Mouse (Mus musculus): ENCODE measurements around the gene Zfp788.
"Not testable (repeated sequence)": the region's sequence is repeated elsewhere in the genome, so short reads cannot be mapped to it uniquely, and the experiment has no call there.

Zfp788 gene

GRCm38 (mm10) chr7:41632409-41633220 is at the start of gene Zfp788:
Gene Zfp788, plus strand, starts transcription at chr7:41633203.
- DNase-seq (ENCODE audit: low spot score), result peak; percentile 92

GRCm38 (mm10) chr7:41587831-41588230 is 45.2 kb upstream of the Zfp788 start:
- DNase-seq (ENCODE audit: low spot score), result not testable (repeated sequence)

DNA sequence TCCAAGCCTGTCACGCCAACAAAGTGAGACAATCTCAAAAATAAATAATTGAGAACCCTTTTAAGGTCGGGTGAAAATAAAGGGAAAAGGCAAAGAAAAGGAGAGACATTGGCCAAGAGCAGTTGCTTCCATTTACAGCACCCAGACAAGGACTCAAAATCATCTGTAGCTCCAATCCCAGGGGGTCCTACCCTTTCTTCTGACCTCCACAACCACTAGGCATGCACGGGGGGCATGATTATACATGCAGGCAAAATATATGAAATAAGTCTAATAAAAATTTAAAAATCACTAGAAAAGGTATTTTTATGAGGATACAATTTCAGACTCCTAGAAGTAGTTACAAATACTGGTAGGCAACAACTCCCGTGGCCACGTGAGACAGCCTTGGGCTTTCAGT is 34.4 kb upstream of the Zfp788 start:
- no peak for DNase-seq (ENCODE audit: low spot score)

GRCm38 (mm10) chr7:41599034-41599813 is 33.8 kb upstream of the Zfp788 start, which contains the start of gene 2610021A01Rik:
Gene 2610021A01Rik, plus strand, starts transcription at chr7:41599230.
- DNase-seq (ENCODE audit: low spot score), result peak; percentile 89

GRCm38 (mm10) chr7:41599932-41600548 is 33.0 kb upstream of the Zfp788 start:
- DNase-seq (ENCODE audit: low spot score), result no peak

DNA sequence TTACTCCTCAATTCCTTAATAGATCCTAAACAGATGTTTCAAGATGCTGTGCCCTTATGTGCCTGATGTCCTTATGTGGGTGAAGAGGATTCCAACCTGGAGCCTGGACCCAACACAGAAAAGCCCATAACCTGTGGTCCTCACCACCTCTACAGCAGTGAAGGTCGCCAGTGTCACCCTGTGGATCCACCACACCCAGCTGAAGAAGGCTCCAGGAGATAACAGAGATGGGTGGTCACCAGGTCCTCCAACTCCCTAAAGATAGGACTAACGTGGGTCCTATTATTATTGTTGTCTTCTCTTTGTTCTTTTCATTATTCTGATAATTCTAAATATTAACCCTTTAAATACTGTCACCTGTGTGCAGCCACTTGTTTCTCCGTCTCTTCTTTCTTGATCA is 21.3 kb upstream of the Zfp788 start:
- DNase-seq (ENCODE audit: low spot score), result no peak

DNA sequence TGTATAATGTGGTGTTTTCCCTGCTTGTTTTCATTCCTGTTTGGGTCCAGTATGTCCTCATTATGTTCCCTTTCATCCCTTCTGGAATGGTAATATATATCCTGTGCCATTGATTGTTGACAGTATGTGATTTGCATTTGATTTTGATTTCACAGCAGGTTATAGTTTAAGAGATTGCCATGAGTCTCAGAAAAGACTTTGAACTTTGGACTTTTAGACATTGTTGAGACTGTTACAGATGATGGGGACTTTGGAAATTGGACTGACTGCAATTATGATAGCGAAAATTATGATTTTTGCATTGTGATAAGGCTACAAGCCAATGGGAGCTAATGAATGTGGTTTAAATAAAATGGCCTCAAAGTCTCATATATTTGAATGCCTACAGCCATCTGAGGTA is 16.8 kb upstream of the Zfp788 start:
- DNase-seq (ENCODE audit: low spot score), result not testable (repeated sequence)

DNA sequence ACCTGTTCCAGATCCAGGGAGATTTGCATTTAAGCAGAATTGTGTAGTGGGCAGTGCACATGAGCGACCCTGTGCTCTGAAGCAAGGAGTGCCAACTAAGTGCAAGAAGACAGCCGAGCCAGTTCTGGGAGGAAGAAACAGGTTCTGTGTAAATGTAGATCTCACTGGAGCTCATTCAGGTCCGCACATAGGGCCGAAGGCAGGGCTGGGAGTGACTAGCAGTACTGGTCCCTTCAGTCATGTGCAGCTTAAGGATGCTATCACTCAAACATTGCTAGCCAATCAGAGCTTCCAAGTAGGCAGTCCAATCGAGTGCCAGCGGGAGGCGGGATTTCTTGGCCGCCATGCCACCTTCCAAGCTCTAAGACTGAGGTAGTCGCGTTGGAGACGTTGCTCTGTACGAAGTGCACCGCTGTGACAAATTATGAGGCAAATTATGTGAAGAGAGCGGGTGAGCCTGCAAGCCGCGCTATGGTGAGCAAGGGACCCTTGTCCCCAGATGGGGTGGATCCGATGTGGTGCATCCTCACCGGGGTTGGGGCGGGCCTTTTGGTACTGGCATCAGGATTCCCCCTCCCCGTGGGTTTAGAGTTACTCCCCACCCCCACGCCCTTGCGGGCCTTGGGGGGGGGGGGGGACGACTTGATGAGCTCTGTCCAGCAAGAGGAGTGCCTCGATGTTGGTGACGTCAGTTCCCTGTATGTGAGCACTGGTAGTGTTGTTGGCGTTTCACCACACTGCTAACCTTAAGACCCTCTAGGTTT is 400 bp downstream of the Zfp788 start:
- peak; percentile 89 for DNase-seq (ENCODE audit: low spot score)

DNA sequence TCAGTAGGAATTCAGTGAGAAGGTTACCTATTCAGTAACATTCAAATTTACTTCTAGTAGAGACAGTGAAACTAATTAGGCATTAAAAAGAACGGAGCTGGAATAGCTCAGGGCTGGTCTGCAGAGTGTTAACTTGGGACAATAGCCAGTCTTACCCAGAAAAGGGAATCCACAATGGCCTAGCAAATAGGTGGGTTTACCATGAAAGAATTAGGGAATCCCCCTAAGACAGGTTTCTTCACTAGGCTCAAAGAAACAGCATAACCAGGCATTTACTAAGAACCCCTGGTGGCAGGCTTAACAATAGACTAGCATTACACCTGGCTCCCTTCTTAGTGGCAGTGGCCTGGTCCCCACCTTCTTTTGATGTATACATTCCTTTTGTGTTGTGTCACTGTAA is 41.3 kb downstream of the Zfp788 start:
- not testable (repeated sequence) for DNase-seq (ENCODE audit: low spot score)
